Mouse (Mus musculus) megakaryocyte, embryonic 14.5 days (primary cell): Measurements from ENCODE around the gene Hpcal1.

ENCODE experiments used
- FLI1 ChIP-seq: IDR thresholded peaks from 2 replicates; pipeline ENCODE4 v1.6.1; 2012; ENCODE audit warnings: low read length, inconsistent platforms, mixed read lengths
- GATA1 ChIP-seq: IDR thresholded peaks from 3 replicates; pipeline ENCODE4 v1.6.1; 2012; ENCODE audit warnings: mixed read lengths, low read length, inconsistent platforms, borderline replicate concordance

- TF ChIP-seq GATA1 (no peak), FLI1 (no peak)
Measured at GRCm38 (mm10) chr12:17653051-17653783, 37.4 kb upstream of the Hpcal1 start.
